Mouse (Mus musculus): ENCODE results near the gene Bst1. TPM values are rescaled to one million over a fixed set of nuclear protein-coding genes. Genes with fewer than 3 reads are reported as not detected.

Gene Bst1
- polyA plus RNA-seq, 1 experiment = 5.6 TPM

GRCm38 (mm10) chr5:43865316-43865715 lies 46.6 kb downstream of the Bst1 start:
- no peaks in the 10 kb centered on the region for H3K27me3 ChIP-seq (ENCODE audit: control insufficient read depth, insufficient read depth, low read length)
- 59% methylated on average over 2 of the region's 2 CpGs for WGBS
- H3K4me3 ChIP-seq (ENCODE audit: extremely low read depth, insufficient read depth, insufficient read length) = no peak overlapping the region
- no peak for DNase-seq (ENCODE audit: low read depth in 1 of 2, low spot score in 2 of 2)
- no peak overlapping the region for H3K27ac ChIP-seq (ENCODE audit: insufficient read depth, low read length)
- TF ChIP-seq CTCF (IDR thresholded peaks at IDR 0.05; ENCODE audit: extremely low read depth, insufficient read depth, insufficient read length, insufficient replicate concordance) = no peak
- TF ChIP-seq POLR2A (IDR thresholded peaks at IDR 0.05; ENCODE audit: low read depth, low read length) = no peak
- H3K4me1 ChIP-seq (ENCODE audit: control insufficient read depth, insufficient read depth, insufficient read length) = no peaks in the 10 kb centered on the region
- H3K36me3 ChIP-seq (ENCODE audit: control insufficient read depth, insufficient read depth, low read length) = no peaks in the 10 kb centered on the region; the same call in 1 of the 2 replicates

GRCm38 (mm10) chr5:43868253-43868652 lies 49.6 kb downstream of the Bst1 start, which contains the start of gene Cd38:
Gene Cd38 (plus strand): TSS chr5:43868553.
- H3K27me3 ChIP-seq (ENCODE audit: control insufficient read depth, insufficient read depth, low read length) = no peaks in the 10 kb centered on the region

GRCm38 (mm10) chr5:43868711-43869600 lies 50.3 kb downstream of the Bst1 start:
- Histone ChIP-seq H3K4me3 (ENCODE audit: extremely low read depth, insufficient read depth, insufficient read length) (peak overlapping the region; percentile 73), H3K36me3 (ENCODE audit: control insufficient read depth, insufficient read depth, low read length) (no peaks in the 10 kb centered on the region; the same call in 1 of the 2 replicates), H3K27ac (ENCODE audit: insufficient read depth, low read length) (peak overlapping the region; percentile 95), H3K27me3 (ENCODE audit: control insufficient read depth, insufficient read depth, low read length) (no peaks in the 10 kb centered on the region), H3K4me1 (ENCODE audit: control insufficient read depth, insufficient read depth, insufficient read length) (peaks cover 14% of the 10 kb centered on the region)
- TF ChIP-seq POLR2A (IDR thresholded peaks at IDR 0.05; ENCODE audit: low read depth, low read length) (peak; percentile 9; the same call in 1 of the 2 replicates), CTCF (IDR thresholded peaks at IDR 0.05; ENCODE audit: extremely low read depth, insufficient read depth, insufficient read length, insufficient replicate concordance) (no peak)
- DNase-seq (ENCODE audit: low read depth in 1 of 2, low spot score in 2 of 2) = peak in 1 of 2 experiments; percentile 55
- 8% methylated on average over 28 of the region's 28 CpGs for WGBS

More at GRCm38 (mm10) chr5:43868253-43868652, 49.6 kb downstream of the Bst1 start, which contains the start of gene Cd38:
- Histone ChIP-seq H3K27ac (ENCODE audit: insufficient read depth, low read length) (peak within 1 kb of the TSS; percentile 95), H3K36me3 (ENCODE audit: control insufficient read depth, insufficient read depth, low read length) (no peaks in the 10 kb centered on the region; the same call in 1 of the 2 replicates), H3K4me3 (ENCODE audit: extremely low read depth, insufficient read depth, insufficient read length) (peak within 1 kb of the TSS; percentile 73), H3K4me1 (ENCODE audit: control insufficient read depth, insufficient read depth, insufficient read length) (peaks cover 9% of the 10 kb centered on the region)
- TF ChIP-seq CTCF (IDR thresholded peaks at IDR 0.05; ENCODE audit: extremely low read depth, insufficient read depth, insufficient read length, insufficient replicate concordance) = no peak
- TF ChIP-seq POLR2A (IDR thresholded peaks at IDR 0.05; ENCODE audit: low read depth, low read length) = no peak; the same call in 1 of the 2 replicates
- DNase-seq (ENCODE audit: low read depth in 1 of 2, low spot score in 2 of 2) = no peak

- Histone ChIP-seq H3K4me1 (ENCODE audit: control insufficient read depth, insufficient read depth, insufficient read length) (peaks cover 19% of the 10 kb centered on the region), H3K27me3 (ENCODE audit: control insufficient read depth, insufficient read depth, low read length) (no peaks in the 10 kb centered on the region), H3K27ac (ENCODE audit: insufficient read depth, low read length) (no peak overlapping the region), H3K36me3 (ENCODE audit: control insufficient read depth, insufficient read depth, low read length) (peaks cover 10% of the 10 kb centered on the region; the same call in 1 of the 2 replicates), H3K4me3 (ENCODE audit: extremely low read depth, insufficient read depth, insufficient read length) (0 out of 2 replicates have a peak overlapping the region, but pooled peaks have one; percentile 24)
- TF ChIP-seq POLR2A (IDR thresholded peaks at IDR 0.05; ENCODE audit: low read depth, low read length) = peak; percentile 20; the same call in 1 of the 2 replicates
- TF ChIP-seq CTCF (IDR thresholded peaks at IDR 0.05; ENCODE audit: extremely low read depth, insufficient read depth, insufficient read length, insufficient replicate concordance) = no peak
- 20% methylated on average over 1 of the region's 1 CpGs for WGBS
- DNase-seq (ENCODE audit: low read depth in 1 of 2, low spot score in 2 of 2) = peak in 1 of 2 experiments; percentile 59
These were observed 53.2 kb downstream of the Bst1 start for GRCm38 (mm10) chr5:43871845-43872244.

GRCm38 (mm10) chr5:43872652-43873051 lies 54.0 kb downstream of the Bst1 start:
- TF ChIP-seq CTCF (IDR thresholded peaks at IDR 0.05; ENCODE audit: extremely low read depth, insufficient read depth, insufficient read length, insufficient replicate concordance) (no peak), POLR2A (IDR thresholded peaks at IDR 0.05; ENCODE audit: low read depth, low read length) (no peak)
- peaks cover 11% of the 10 kb centered on the region; the same call in 1 of the 2 replicates for H3K36me3 ChIP-seq (ENCODE audit: control insufficient read depth, insufficient read depth, low read length)
- no peak overlapping the region for H3K27ac ChIP-seq (ENCODE audit: insufficient read depth, low read length)
- WGBS = 74% methylated on average over 1 of the region's 1 CpGs
- peaks cover 23% of the 10 kb centered on the region for H3K4me1 ChIP-seq (ENCODE audit: control insufficient read depth, insufficient read depth, insufficient read length)
- DNase-seq (ENCODE audit: low read depth in 1 of 2, low spot score in 2 of 2) = no peak
- no peak overlapping the region for H3K4me3 ChIP-seq (ENCODE audit: extremely low read depth, insufficient read depth, insufficient read length)
- no peaks in the 10 kb centered on the region for H3K27me3 ChIP-seq (ENCODE audit: control insufficient read depth, insufficient read depth, low read length)

GRCm38 (mm10) chr5:43882034-43882433 lies 63.3 kb downstream of the Bst1 start:
- Histone ChIP-seq H3K27me3 (ENCODE audit: control insufficient read depth, insufficient read depth, low read length) (no peaks in the 10 kb centered on the region), H3K4me3 (ENCODE audit: extremely low read depth, insufficient read depth, insufficient read length) (no peak overlapping the region), H3K36me3 (ENCODE audit: control insufficient read depth, insufficient read depth, low read length) (peaks cover 3% of the 10 kb centered on the region; the same call in 1 of the 2 replicates), H3K4me1 (ENCODE audit: control insufficient read depth, insufficient read depth, insufficient read length) (peaks cover 27% of the 10 kb centered on the region), H3K27ac (ENCODE audit: insufficient read depth, low read length) (peak overlapping the region; percentile 93)
- 14% methylated on average over 3 of the region's 3 CpGs for WGBS
- peak; percentile 62 to 64 for DNase-seq (ENCODE audit: low read depth in 1 of 2, low spot score in 2 of 2)
- TF ChIP-seq POLR2A (IDR thresholded peaks at IDR 0.05; ENCODE audit: low read depth, low read length) (no peak), CTCF (IDR thresholded peaks at IDR 0.05; ENCODE audit: extremely low read depth, insufficient read depth, insufficient read length, insufficient replicate concordance) (no peak)

Data from spleen, adult 2 months (tissue).